Comparison of ENCODE assay signal across 8 mouse cellular contexts in the genomic region with DNA sequence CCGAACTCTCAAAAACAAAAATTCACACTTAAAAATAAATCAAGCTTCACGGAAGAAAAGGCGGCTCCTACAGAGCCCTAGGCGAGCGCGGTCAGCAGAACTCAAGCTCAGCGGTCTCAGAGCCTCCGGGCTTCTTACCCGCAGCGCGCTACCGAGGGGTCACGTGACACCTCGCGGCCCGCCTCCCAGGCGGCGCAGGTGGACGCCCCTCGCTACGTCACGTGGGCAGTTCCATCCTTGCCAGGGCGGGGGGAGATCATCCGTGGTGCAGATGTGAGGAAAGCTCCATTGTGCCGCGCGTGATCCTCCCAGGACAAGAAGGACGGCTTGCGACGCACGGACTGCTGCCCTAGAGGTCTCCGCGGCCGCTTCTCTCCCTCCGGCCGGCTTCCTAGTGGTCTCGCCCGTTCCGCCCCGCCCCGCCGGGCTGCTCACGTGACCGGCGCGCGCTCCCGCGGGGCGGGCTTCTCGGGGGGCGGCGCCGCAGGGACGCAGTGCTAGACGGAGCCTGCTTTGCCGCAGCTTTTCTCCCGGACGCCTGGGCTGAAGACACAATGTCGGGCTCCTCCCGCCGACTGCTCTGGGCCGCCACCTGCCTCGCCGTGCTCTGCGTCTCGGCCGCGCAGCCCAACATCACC. TPM values are rescaled to one million over a fixed set of nuclear protein-coding genes. Genes with fewer than 3 reads are reported as not detected.
A peak's percentile ranks its signal among the peaks of the same experiment; 100 is the strongest.
DNase-seq lines count a peak whose midpoint lies in the region; ATAC-seq and TF ChIP-seq lines count a peak whose summit lies in the region.

TSS of gene Cd164 (plus strand) at position 434 of the 638 bp plus-strand sequence.

- H3K79me3 ChIP-seq in C2C12 (ENCODE audit: low read depth) = peaks cover 44% of the 10 kb centered on the region

- H3K4me3 ChIP-seq in C2C12 (ENCODE audit: insufficient read depth, poor library complexity, severe bottlenecking) = peak within 1 kb of the TSS; percentile 80
- peak within 1 kb of the TSS; percentile 97 for H3K4me3 ChIP-seq in erythroblast, embryonic 14.5 days (replicated peaks)
- H3K4me3 ChIP-seq in heart, embryonic 12.5 days = peak within 1 kb of the TSS; percentile 89
- peak within 1 kb of the TSS; percentile 93 for H3K4me3 ChIP-seq in kidney, postnatal 0 days (replicated peaks; ENCODE audit: low read depth, low read length)
- peak within 1 kb of the TSS; percentile 92 for H3K4me3 ChIP-seq in liver, embryonic 11.5 days (ENCODE audit: low read depth, low read length)
- H3K4me3 ChIP-seq in stomach, embryonic 14.5 days (ENCODE audit: low read depth, low read length) = peak within 1 kb of the TSS; percentile 97

- peak within 1 kb of the TSS; percentile 97 for H3K27ac ChIP-seq in heart, embryonic 12.5 days (ENCODE audit: poor library complexity, severe bottlenecking)
- peak within 1 kb of the TSS; percentile 97 for H3K27ac ChIP-seq in kidney, postnatal 0 days
- H3K27ac ChIP-seq in liver, embryonic 11.5 days (ENCODE audit: low read depth, low read length) = peak within 1 kb of the TSS; percentile 93
- peak within 1 kb of the TSS; percentile 96 for H3K27ac ChIP-seq in stomach, embryonic 14.5 days (ENCODE audit: low read length)

- no peaks in the 10 kb centered on the region for H3K9me3 ChIP-seq in erythroblast, embryonic 14.5 days (ENCODE audit: control insufficient read depth, low read length)
- no peaks in the 10 kb centered on the region for H3K9me3 ChIP-seq in heart, embryonic 12.5 days (replicated peaks)
- no peaks in the 10 kb centered on the region for H3K9me3 ChIP-seq in kidney, postnatal 0 days (replicated peaks; ENCODE audit: low read length)
- H3K9me3 ChIP-seq in liver, embryonic 11.5 days (ENCODE audit: control insufficient read depth, low read length) = no peaks in the 10 kb centered on the region
- H3K9me3 ChIP-seq in stomach, embryonic 14.5 days (ENCODE audit: control insufficient read depth, low read depth, low read length) = no peaks in the 10 kb centered on the region

- peak; percentile 98 for DNase-seq in brain, embryonic 14.5 days (ENCODE audit: low read depth)
- DNase-seq in kidney, postnatal 0 days (ENCODE audit: low spot score) = peak; percentile 95
- DNase-seq in liver, embryonic 11.5 days (ENCODE audit: low spot score) = peak; percentile 92
- DNase-seq in naive thymus-derived CD4-positive, alpha-beta T cell, adult 2 months (ENCODE audit: low read depth) = peak; percentile 97

- peaks cover 48% of the 10 kb centered on the region for H3K79me2 ChIP-seq in C2C12 (ENCODE audit: control insufficient read depth, insufficient read depth)

- peak within 1 kb of the TSS; percentile 73 for H3K4me2 ChIP-seq in heart, embryonic 12.5 days
- peak within 1 kb of the TSS; percentile 61 for H3K4me2 ChIP-seq in kidney, postnatal 0 days (ENCODE audit: low read length)
- H3K4me2 ChIP-seq in liver, embryonic 11.5 days = peak within 1 kb of the TSS; percentile 90
- H3K4me2 ChIP-seq in stomach, embryonic 14.5 days (replicated peaks; ENCODE audit: low read depth, low read length) = peak within 1 kb of the TSS; percentile 73

- no peak for TF ChIP-seq CTCF in C2C12 (IDR thresholded peaks at IDR 0.05; ENCODE audit: control insufficient read depth, insufficient read depth, insufficient read length)
- TF ChIP-seq CTCF in brain, embryonic 14.5 days (IDR thresholded peaks at IDR 0.05; ENCODE audit: borderline replicate concordance, extremely low read depth, insufficient read depth, insufficient read length) = no peak
- no peak for TF ChIP-seq CTCF in kidney, postnatal 0 days (IDR thresholded peaks at IDR 0.05; ENCODE audit: low read depth)

- H3K9ac ChIP-seq in heart, embryonic 12.5 days = peak within 1 kb of the TSS; percentile 97
- peak within 1 kb of the TSS; percentile 94 for H3K9ac ChIP-seq in kidney, postnatal 0 days (ENCODE audit: low read depth, low read length)
- H3K9ac ChIP-seq in liver, embryonic 11.5 days (ENCODE audit: low read depth, low read length) = peak within 1 kb of the TSS; percentile 93
- H3K9ac ChIP-seq in stomach, embryonic 14.5 days (replicated peaks; ENCODE audit: low read depth, low read length) = peak within 1 kb of the TSS; percentile 96

- no peaks in the 10 kb centered on the region for H3K27me3 ChIP-seq in C2C12 (ENCODE audit: control insufficient read depth, insufficient read depth, insufficient read length)
- H3K27me3 ChIP-seq in erythroblast, embryonic 14.5 days (ENCODE audit: control insufficient read depth) = no peaks in the 10 kb centered on the region
- H3K27me3 ChIP-seq in heart, embryonic 12.5 days (replicated peaks) = no peaks in the 10 kb centered on the region
- H3K27me3 ChIP-seq in kidney, postnatal 0 days (ENCODE audit: insufficient read depth, low read length) = no peaks in the 10 kb centered on the region
- H3K27me3 ChIP-seq in liver, embryonic 11.5 days (replicated peaks; ENCODE audit: control insufficient read depth, insufficient read depth, low read length) = no peaks in the 10 kb centered on the region
- H3K27me3 ChIP-seq in stomach, embryonic 14.5 days (ENCODE audit: control insufficient read depth, insufficient read depth, low read length) = no peaks in the 10 kb centered on the region

- WGBS in heart, embryonic 12.5 days = 0% methylated on average over 69 of the region's 69 CpGs
- WGBS in kidney, postnatal 0 days = under 1% methylated on average over 67 of the region's 69 CpGs
- WGBS in liver, embryonic 11.5 days = under 1% methylated on average over 63 of the region's 69 CpGs
- under 1% methylated on average over 67 of the region's 69 CpGs for WGBS in stomach, embryonic 14.5 days

- TF ChIP-seq POLR2A in brain, embryonic 14.5 days (IDR thresholded peaks at IDR 0.05; ENCODE audit: borderline replicate concordance, extremely low read depth, insufficient read depth, insufficient read length, poor library complexity, severe bottlenecking) = peak; percentile 96

- peaks cover 35% of the 10 kb centered on the region for H3K4me1 ChIP-seq in erythroblast, embryonic 14.5 days (ENCODE audit: control insufficient read depth)
- peaks cover 11% of the 10 kb centered on the region for H3K4me1 ChIP-seq in heart, embryonic 12.5 days (replicated peaks)
- 0 out of 2 replicates have a peak, but pooled peaks cover 7% of the 10 kb centered on the region for H3K4me1 ChIP-seq in kidney, postnatal 0 days (replicated peaks; ENCODE audit: insufficient read depth, low read length)
- H3K4me1 ChIP-seq in liver, embryonic 11.5 days (replicated peaks; ENCODE audit: control insufficient read depth, insufficient read depth, low read length) = peaks cover 11% of the 10 kb centered on the region; the same call in 1 of the 2 replicates
- peaks cover 27% of the 10 kb centered on the region for H3K4me1 ChIP-seq in stomach, embryonic 14.5 days (ENCODE audit: control insufficient read depth, insufficient read depth, low read length)

- ATAC-seq in heart, embryonic 12.5 days (ENCODE audit: insufficient number of reproducible peaks, low FRiP score) = peak; percentile 95
- peak; percentile 94 for ATAC-seq in kidney, postnatal 0 days (replicated peaks; ENCODE audit: low FRiP score, low read depth)
- peak; percentile 89 for ATAC-seq in liver, embryonic 11.5 days (replicated peaks; ENCODE audit: low FRiP score)
- ATAC-seq in stomach, embryonic 14.5 days (ENCODE audit: insufficient number of reproducible peaks, insufficient read depth, low FRiP score, low read depth) = peak; percentile 94

- H3K36me3 ChIP-seq in C2C12 (ENCODE audit: control insufficient read depth, insufficient read depth) = peaks cover 16% of the 10 kb centered on the region
- H3K36me3 ChIP-seq in erythroblast, embryonic 14.5 days (ENCODE audit: control insufficient read depth) = peaks cover 19% of the 10 kb centered on the region
- H3K36me3 ChIP-seq in heart, embryonic 12.5 days = peaks cover 9% of the 10 kb centered on the region; the same call in 1 of the 2 replicates
- H3K36me3 ChIP-seq in kidney, postnatal 0 days (ENCODE audit: insufficient read depth, low read length) = no peaks in the 10 kb centered on the region
- peaks cover 3% of the 10 kb centered on the region; the same call in 1 of the 2 replicates for H3K36me3 ChIP-seq in liver, embryonic 11.5 days (ENCODE audit: control insufficient read depth, insufficient read depth, low read length)
- H3K36me3 ChIP-seq in stomach, embryonic 14.5 days (ENCODE audit: control insufficient read depth, insufficient read depth, low read length) = peaks cover 4% of the 10 kb centered on the region; the same call in 1 of the 2 replicates

- H3ac ChIP-seq in C2C12 (ENCODE audit: control insufficient read depth, insufficient read length, low read depth) = peak within 1 kb of the TSS; percentile 88

TF ChIP-seq in C2C12, 6 proteins besides CTCF, POLR2A, EP300 and RAD21:
- TF ChIP-seq USF1 (IDR thresholded peaks at IDR 0.05; ENCODE audit: low read depth) (peak; percentile 91), CEBPB (IDR thresholded peaks at IDR 0.05; ENCODE audit: low read depth) (no peak), MAX (IDR thresholded peaks at IDR 0.05) (peak; percentile 58), MYOD1 (IDR thresholded peaks at IDR 0.05; ENCODE audit: control insufficient read depth, insufficient read length, low read depth) (peak; percentile 15), FOSL1 (IDR thresholded peaks at IDR 0.05; ENCODE audit: insufficient read depth, low read length, poor library complexity, severe bottlenecking) (no peak)

RNA-seq across cellular contexts. Expression of gene Cd164, which starts in this region (rescaled TPM):
- polyA plus RNA-seq in C2C12 (2012; fragmentation: generic; extraction: Trizol) = 53.2 TPM
- 57.1 and 58.2 TPM in 2 replicates for polyA plus RNA-seq in brain, embryonic 14.5 days (2012; rRNA removed)
- polyA plus RNA-seq in erythroblast, embryonic 14.5 days (2012) = 5.0 and 5.5 TPM in 2 replicates
- polyA plus RNA-seq in heart, embryonic 12.5 days (2016; fragmentation: Nextera tagmentation; extraction: Ambion mirVana) = 217 and 224 TPM in 2 replicates
- 184 and 193 TPM in 2 replicates for polyA plus RNA-seq in kidney, postnatal 0 days (2015; fragmentation: Nextera tagmentation; extraction: Ambion mirVana)
- polyA plus RNA-seq in liver, embryonic 11.5 days (2014; fragmentation: Nextera tagmentation; extraction: Ambion mirVana) = 122 and 142 TPM in 2 replicates
- 178 and 202 TPM in 2 replicates for polyA plus RNA-seq in stomach, embryonic 14.5 days (2014; fragmentation: Nextera tagmentation; extraction: Ambion mirVana)

Comparison
In these comparisons a context has a peak if more than half of its experiments do, and no peak if none do; other contexts are left out.
1. Peak in every context shown above with its lines: DNase-seq, ATAC-seq, H3K4me3 ChIP-seq and H3K27ac ChIP-seq.